Mouse (Mus musculus) liver, postnatal 0 days (tissue): ENCODE data around the gene Ldhal6b. TPM values are rescaled to one million over a fixed set of nuclear protein-coding genes. Genes with fewer than 3 reads are reported as not detected.

ENCODE experiments used
- ATAC-seq: fragments of 200-750 bp; cut with Nextera tagmentation; 2 replicates; pipeline ENCODE4 v1.8.0; 2017; ENCODE audit warnings: mild to moderate bottlenecking, moderate library complexity
- DNase-seq: peaks from one replicate; pipeline ENCODE4 v3.0.0-alpha.2; 2016
- H3K27ac ChIP-seq: fragments of 300-500 bp; sonication (generic); 2 replicates; pipeline ENCODE4 v1.5.1; 2014; ENCODE audit warnings: antibody characterized with exemption, moderate library complexity, mild to moderate bottlenecking, low read depth
- H3K27me3 ChIP-seq: fragments of 300-500 bp; sonication (generic); 2 replicates; pipeline ENCODE4 v1.6.1; 2014; ENCODE audit warnings: low read length, control low read depth, mixed read lengths; ENCODE audit not compliant: insufficient read depth
- H3K36me3 ChIP-seq: fragments of 300-500 bp; sonication (generic); replicated peaks from 2 replicates; pipeline ENCODE4 v1.6.1; 2014; ENCODE audit warnings: mild to moderate bottlenecking, control low read depth, low read length, moderate library complexity, mixed read lengths; ENCODE audit not compliant: insufficient read depth
- H3K4me1 ChIP-seq: fragments of 300-500 bp; sonication (generic); 2 replicates; pipeline ENCODE4 v1.6.1; 2014; ENCODE audit warnings: antibody characterized with exemption, mild to moderate bottlenecking, control low read depth; ENCODE audit not compliant: insufficient read depth
- H3K4me2 ChIP-seq: fragments of 300-500 bp; sonication (generic); 2 replicates; pipeline ENCODE4 v1.6.1; 2014; ENCODE audit warnings: low read depth, mild to moderate bottlenecking, low read length, moderate library complexity, mixed read lengths
- H3K4me3 ChIP-seq: fragments of 300-500 bp; sonication (generic); 2 replicates; pipeline ENCODE4 v1.5.1; 2014; ENCODE audit warnings: low read depth, low read length
- H3K9ac ChIP-seq: fragments of 300-500 bp; sonication (generic); replicated peaks from 2 replicates; pipeline ENCODE4 v1.6.1; 2014; ENCODE audit warnings: mild to moderate bottlenecking, moderate library complexity
- H3K9me3 ChIP-seq: fragments of 300-500 bp; sonication (generic); 2 replicates; pipeline ENCODE4 v1.6.1; 2016; ENCODE audit warnings: mild to moderate bottlenecking, control low read depth, low read length, mixed read lengths
- CTCF ChIP-seq: sonication (generic); IDR thresholded peaks from 2 replicates; pipeline ENCODE4 v1.5.1; 2016; ENCODE audit warnings: antibody characterized with exemption, low read depth
- EP300 ChIP-seq: IDR thresholded peaks from 2 replicates; pipeline ENCODE4 v1.6.1; 2016; ENCODE audit warnings: antibody characterized with exemption, low read depth, mild to moderate bottlenecking
- WGBS: fragments of 180-500 bp; shearing (Covaris S2); extraction: QIAGEN DNeasy Blood & Tissue Kit; methylation state at CpG from one replicate; pipeline ENCODE4 v1.1.7; 2014; ENCODE audit not compliant: insufficient replicate concordance; 5-methylcytosine and 5-hydroxymethylcytosine counted together
- polyA plus RNA-seq: library from polyadenylated mRNA; unstranded; fragments of >200 nt; fragmentation: Nextera tagmentation; extraction: Ambion mirVana; gene quantifications from 2 replicates; pipeline ENCODE4 v1.2.1, GENCODE M21; 2015

Gene Ldhal6b
- polyA plus RNA-seq, 1 experiment from 2014 or later: not detected

- no peaks in the 10 kb centered on the region for H3K4me1 ChIP-seq
- no peak overlapping the region for H3K4me3 ChIP-seq
- ATAC-seq: no peak
- H3K4me2 ChIP-seq: no peak overlapping the region
- TF ChIP-seq EP300: no peak
- TF ChIP-seq CTCF: no peak
- no peak for DNase-seq
- peaks cover 14% of the 10 kb centered on the region for H3K36me3 ChIP-seq
- no peak overlapping the region for H3K27ac ChIP-seq
- WGBS: 34% methylated on average over 4 of the region's 4 CpGs
- H3K9me3 ChIP-seq: no peaks in the 10 kb centered on the region
- no peaks in the 10 kb centered on the region for H3K27me3 ChIP-seq
- no peak overlapping the region for H3K9ac ChIP-seq
These were observed 3.3 kb upstream of the Ldhal6b start for GRCm38 (mm10) chr17:5421835-5422234.

- WGBS: 79% methylated on average over 6 of the region's 6 CpGs
- H3K27ac ChIP-seq: no peak overlapping the region
- no peak overlapping the region for H3K9ac ChIP-seq
- ATAC-seq: no peak
- peaks cover 2% of the 10 kb centered on the region; the same call in 1 of the 2 replicates for H3K4me1 ChIP-seq
- no peaks in the 10 kb centered on the region for H3K27me3 ChIP-seq
- H3K4me3 ChIP-seq: no peak overlapping the region
- H3K9me3 ChIP-seq: no peaks in the 10 kb centered on the region
- peaks cover 14% of the 10 kb centered on the region for H3K36me3 ChIP-seq
- no peak overlapping the region for H3K4me2 ChIP-seq
- TF ChIP-seq CTCF (no peak), EP300 (no peak)
- DNase-seq: no peak
These were observed 1.4 kb upstream of the Ldhal6b start for GRCm38 (mm10) chr17:5419771-5420518.

- Histone ChIP-seq H3K27me3 (no peaks in the 10 kb centered on the region), H3K4me2 (no peak overlapping the region), H3K27ac (no peak overlapping the region), H3K4me3 (no peak overlapping the region), H3K4me1 (peaks cover 4% of the 10 kb centered on the region; the same call in 1 of the 2 replicates), H3K9ac (no peak overlapping the region), H3K9me3 (no peaks in the 10 kb centered on the region), H3K36me3 (peaks cover 14% of the 10 kb centered on the region)
- no peak for ATAC-seq
- TF ChIP-seq CTCF (no peak), EP300 (no peak)
- no peak for DNase-seq
- 82% methylated on average over 9 of the region's 9 CpGs for WGBS
These were observed 489 bp upstream of the Ldhal6b start for GRCm38 (mm10) chr17:5419056-5419455.

GRCm38 (mm10) chr17:5416518-5416917 is 2.0 kb downstream of the Ldhal6b start:
- H3K4me3 ChIP-seq: no peak overlapping the region
- peaks cover 17% of the 10 kb centered on the region for H3K36me3 ChIP-seq
- H3K9ac ChIP-seq: no peak overlapping the region
- H3K27me3 ChIP-seq: no peaks in the 10 kb centered on the region
- peaks cover 9% of the 10 kb centered on the region for H3K4me1 ChIP-seq
- WGBS: 85% methylated on average over 3 of the region's 3 CpGs
- TF ChIP-seq CTCF: no peak
- TF ChIP-seq EP300: no peak
- no peak overlapping the region for H3K4me2 ChIP-seq
- DNase-seq: no peak
- H3K9me3 ChIP-seq: no peaks in the 10 kb centered on the region
- H3K27ac ChIP-seq: no peak overlapping the region
- ATAC-seq: no peak

- Histone ChIP-seq H3K27me3 (no peaks in the 10 kb centered on the region), H3K9ac (no peak overlapping the region), H3K36me3 (peaks cover 14% of the 10 kb centered on the region), H3K9me3 (no peaks in the 10 kb centered on the region), H3K27ac (0 out of 2 replicates have a peak overlapping the region, but pooled peaks have one; percentile 13), H3K4me1 (peaks cover 9% of the 10 kb centered on the region), H3K4me2 (no peak overlapping the region), H3K4me3 (no peak overlapping the region)
- ATAC-seq (no peak), DNase-seq (no peak)
- WGBS: 76% methylated on average over 3 of the region's 3 CpGs
- TF ChIP-seq EP300: no peak
- TF ChIP-seq CTCF: no peak
These were observed 4.5 kb downstream of the Ldhal6b start for GRCm38 (mm10) chr17:5414041-5414440.

GRCm38 (mm10) chr17:5413350-5413749 is 5.2 kb downstream of the Ldhal6b start:
- Histone ChIP-seq H3K9ac (no peak overlapping the region), H3K27me3 (no peaks in the 10 kb centered on the region), H3K27ac (peak overlapping the region; percentile 13; the same call in 1 of the 2 replicates), H3K4me1 (peaks cover 9% of the 10 kb centered on the region), H3K36me3 (peaks cover 11% of the 10 kb centered on the region), H3K9me3 (no peaks in the 10 kb centered on the region), H3K4me2 (no peak overlapping the region; the same call in 1 of the 2 replicates), H3K4me3 (no peak overlapping the region)
- WGBS: 76% methylated on average over 13 of the region's 13 CpGs
- ATAC-seq: peak; percentile 97
- TF ChIP-seq CTCF: no peak
- peak; percentile 43; the same call in 1 of the 2 replicates for TF ChIP-seq EP300
- DNase-seq: peak; percentile 28
